Mouse (Mus musculus) layer of hippocampus, postnatal 36 days (tissue): ENCODE measurements around the gene Cfap126. TPM values are rescaled to one million over a fixed set of nuclear protein-coding genes. Genes with fewer than 3 reads are reported as not detected.
"Not testable (repeated sequence)": the region's sequence is repeated elsewhere in the genome, so short reads cannot be mapped to it uniquely, and the experiment has no call there.

Experiments used
- DNase-seq, 2 experiments: peaks; one replicate each; pipeline ENCODE4 v3.0.0; 2022
- total RNA-seq, 2 experiments: library from RNA; stranded (reverse); gene quantifications; 2 replicates each; pipeline ENCODE4 v1.2.3; 2021

Gene Cfap126
- total RNA-seq, result 1 to 10 TPM in 1 of 2 experiments, under 1 TPM in 1; 0.92 to 1.8 TPM

GRCm38 (mm10) chr1:171113873-171114299 lies at the start of gene Cfap126:
TSS of gene Cfap126 (plus strand) at chr1:171113918.
- peak; percentile 34 to 60 for DNase-seq

GRCm38 (mm10) chr1:171064491-171065242 lies 49.1 kb upstream of the Cfap126 start, which contains the start of gene Fcgr3:
TSS of gene Fcgr3 (minus strand) at chr1:171064935.
- DNase-seq, result peak; percentile 84 to 87

- peak; percentile 54 for DNase-seq
Observed at GRCm38 (mm10) chr1:171065243-171065587, 48.5 kb upstream of the Cfap126 start.

GRCm38 (mm10) chr1:171065768-171066167 lies 48.0 kb upstream of the Cfap126 start:
- DNase-seq, result peak; percentile 49 to 66

- DNase-seq, result not testable (repeated sequence)
Observed at GRCm38 (mm10) chr1:171066583-171066982, 47.1 kb upstream of the Cfap126 start.

- DNase-seq, result not testable (repeated sequence)
Observed at GRCm38 (mm10) chr1:171067928-171068327, 45.8 kb upstream of the Cfap126 start.

- not testable (repeated sequence) for DNase-seq
Observed at GRCm38 (mm10) chr1:171069508-171069907, 44.2 kb upstream of the Cfap126 start.

- DNase-seq, result not testable (repeated sequence)
Observed at GRCm38 (mm10) chr1:171070879-171071278, 42.8 kb upstream of the Cfap126 start.

- DNase-seq, result not testable (repeated sequence)
Observed at GRCm38 (mm10) chr1:171071726-171072125, 42.0 kb upstream of the Cfap126 start.

GRCm38 (mm10) chr1:171072217-171072616 lies 41.5 kb upstream of the Cfap126 start:
- not testable (repeated sequence) for DNase-seq

- DNase-seq, result not testable (repeated sequence)
Observed at GRCm38 (mm10) chr1:171074283-171074682, 39.4 kb upstream of the Cfap126 start.

- DNase-seq, result not testable (repeated sequence)
Observed at GRCm38 (mm10) chr1:171076176-171076575, 37.5 kb upstream of the Cfap126 start.

GRCm38 (mm10) chr1:171077192-171077591 lies 36.5 kb upstream of the Cfap126 start:
- not testable (repeated sequence) for DNase-seq

- DNase-seq, result not testable (repeated sequence)
Observed at GRCm38 (mm10) chr1:171077955-171078354, 35.8 kb upstream of the Cfap126 start.

GRCm38 (mm10) chr1:171078419-171078818 lies 35.3 kb upstream of the Cfap126 start:
- not testable (repeated sequence) for DNase-seq

GRCm38 (mm10) chr1:171079345-171079744 lies 34.4 kb upstream of the Cfap126 start:
- not testable (repeated sequence) for DNase-seq

- DNase-seq, result not testable (repeated sequence)
Observed at GRCm38 (mm10) chr1:171079825-171080224, 33.9 kb upstream of the Cfap126 start.

- DNase-seq, result not testable (repeated sequence)
Observed at GRCm38 (mm10) chr1:171081512-171082231, 32.0 kb upstream of the Cfap126 start.

- DNase-seq, result no peak
Observed at GRCm38 (mm10) chr1:171085718-171086117, 28.0 kb upstream of the Cfap126 start.

GRCm38 (mm10) chr1:171088237-171088869 lies 25.4 kb upstream of the Cfap126 start:
- not testable (repeated sequence) for DNase-seq

GRCm38 (mm10) chr1:171089891-171090290 lies 23.8 kb upstream of the Cfap126 start:
- DNase-seq, result no peak

GRCm38 (mm10) chr1:171090761-171091160 lies 23.0 kb upstream of the Cfap126 start:
- no peak for DNase-seq

GRCm38 (mm10) chr1:171094424-171094823 lies 19.3 kb upstream of the Cfap126 start:
- DNase-seq, result no peak
